Mouse (Mus musculus) left cerebral cortex, postnatal 10 days (tissue): ENCODE measurements at regions not wholly inside any gene's neighbourhood (a gene's known extent, or its start where the extent isn't known, plus 50 kb on each side); places are given as distances from the start of the nearest gene placed in this dataset.

Source experiments
- DNase-seq, 2 experiments: peaks; one replicate each; pipeline ENCODE4 v3.0.0; 2021 to 2022; ENCODE audit warnings: low spot score in 2 of 2, mixed read lengths in 1 of 2; ENCODE audit errors: extremely low spot score in 1 of 2
- intact Hi-C: fragments of 180-260 bp; cut with DNase I; formaldehyde crosslinking; loops from one replicate; pipeline ENCODE4 v1.15.1; 2025

DNA sequence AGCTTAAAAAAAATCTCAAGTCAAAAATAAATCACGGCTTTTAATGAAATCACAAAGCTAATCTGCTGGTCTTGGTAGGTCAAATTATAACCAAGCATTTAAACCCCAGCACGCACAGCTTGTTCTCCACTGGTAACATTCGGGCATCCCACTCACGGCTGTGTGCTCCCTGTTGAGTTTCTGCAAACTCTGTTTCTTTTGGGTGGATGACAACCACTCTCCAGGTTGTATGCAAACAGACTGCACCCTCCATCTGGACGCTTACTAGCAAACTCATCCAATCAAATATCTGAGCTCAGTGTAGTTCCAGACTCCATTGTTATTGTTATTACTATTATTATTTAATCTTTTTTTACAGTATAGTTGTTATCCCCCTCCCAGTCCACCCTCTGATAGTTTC lies 213.9 kb downstream of the Fam173b start:
- intact Hi-C loops = no loop called here
- DNase-seq = no peak

DNA sequence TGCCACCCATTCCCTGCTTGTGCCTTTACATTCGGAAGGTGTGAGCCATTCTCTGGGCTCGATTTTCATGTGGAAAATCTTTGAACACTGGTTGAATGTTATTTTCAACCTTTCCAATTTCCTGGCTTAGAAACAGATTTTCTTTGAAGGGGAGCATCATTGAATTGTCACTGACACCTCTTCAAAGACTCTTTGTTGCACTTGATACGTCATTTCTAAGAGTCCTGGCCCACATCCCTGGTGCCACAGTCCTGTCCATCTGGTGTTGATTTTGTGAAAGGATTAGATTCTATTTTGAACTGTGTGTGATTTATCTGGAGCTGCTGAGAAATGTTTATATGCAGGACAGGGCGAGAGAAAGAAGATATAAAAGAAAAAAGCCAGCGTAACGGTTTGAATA lies 217.6 kb downstream of the Fam173b start:
- no peak for DNase-seq
- intact Hi-C loops = no loop called here

DNA sequence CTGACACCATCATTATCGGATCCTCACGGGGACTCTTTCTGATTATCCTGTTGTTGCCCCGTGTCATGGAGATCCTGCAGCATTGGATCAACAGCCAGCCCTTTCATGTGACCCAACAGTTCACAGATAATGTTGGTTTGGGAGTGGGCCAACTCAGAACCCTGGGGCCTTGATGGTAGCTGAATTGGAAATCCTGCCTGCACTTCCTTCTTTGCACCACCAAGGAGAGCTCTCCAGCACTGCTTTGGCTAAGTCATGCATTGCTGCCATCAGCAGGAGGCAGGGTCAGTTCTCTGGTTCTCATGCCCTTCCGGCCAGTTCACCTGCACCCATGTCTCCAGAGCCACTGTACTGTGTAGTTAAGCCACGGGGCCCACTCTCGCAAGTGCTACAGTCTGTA lies 225.6 kb downstream of the Fam173b start:
- no peak for DNase-seq
- intact Hi-C loops = no loop called here

DNA sequence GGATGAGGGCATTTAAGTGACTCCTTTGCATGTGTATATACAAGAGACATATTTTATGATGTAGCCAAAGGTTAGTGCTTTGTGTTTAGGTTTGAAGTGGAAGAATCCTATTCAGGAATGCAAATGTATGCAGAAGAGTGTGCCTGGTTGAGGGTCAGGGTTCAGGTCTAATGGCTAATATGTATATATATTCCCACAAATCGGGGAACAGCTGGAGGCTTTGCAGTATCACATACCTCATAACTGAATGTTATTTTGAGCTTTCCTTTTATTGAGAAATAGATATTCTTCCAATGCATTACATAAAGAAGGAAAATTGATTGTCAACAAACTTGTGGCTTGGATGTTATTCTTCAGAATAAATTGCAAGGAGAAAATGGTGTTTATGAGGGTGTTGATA lies 239.9 kb downstream of the Fam173b start:
- no peak for DNase-seq
- intact Hi-C loops = no loop called here

DNA sequence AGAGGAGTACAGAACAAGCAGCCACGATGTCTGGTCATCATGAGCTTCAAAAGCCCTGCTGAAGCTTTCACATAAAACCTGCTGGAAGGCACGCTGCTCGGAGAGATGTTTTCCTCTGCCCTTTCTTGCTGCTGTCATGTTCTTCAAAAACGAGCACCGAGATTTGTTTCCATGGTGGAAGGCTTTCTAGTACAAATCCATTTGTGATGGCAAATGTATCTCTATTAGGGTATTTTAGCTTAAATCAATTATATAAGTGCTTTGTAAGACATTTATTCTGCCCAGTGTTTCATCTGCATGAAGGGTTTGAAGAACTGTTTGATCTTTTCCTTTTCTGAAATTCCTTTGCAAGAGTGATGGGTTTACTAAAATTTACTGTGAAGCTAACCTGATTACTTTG lies 253.1 kb downstream of the Fam173b start:
- intact Hi-C loops = no loop called here
- DNase-seq = no peak

DNA sequence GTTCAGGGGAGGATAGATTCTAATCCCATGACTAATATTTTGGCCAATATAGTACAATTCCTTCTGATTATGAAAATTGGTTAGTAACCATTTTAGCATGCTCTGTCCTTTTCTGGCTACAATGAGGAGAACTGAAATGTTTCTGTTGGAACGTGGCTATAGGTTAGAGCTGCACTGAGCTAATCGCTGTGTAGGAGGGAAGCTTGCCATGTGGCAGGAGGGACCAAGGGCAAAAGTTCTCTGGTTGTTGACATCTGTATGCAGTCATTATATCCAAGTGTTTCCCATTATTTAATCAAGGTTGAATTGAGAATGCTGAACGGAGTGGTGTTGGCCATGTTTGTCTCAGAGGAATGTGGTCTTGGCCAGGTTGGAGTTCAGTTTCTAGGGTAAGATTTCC lies 253.5 kb downstream of the Fam173b start:
- intact Hi-C loops = no loop called here

DNA sequence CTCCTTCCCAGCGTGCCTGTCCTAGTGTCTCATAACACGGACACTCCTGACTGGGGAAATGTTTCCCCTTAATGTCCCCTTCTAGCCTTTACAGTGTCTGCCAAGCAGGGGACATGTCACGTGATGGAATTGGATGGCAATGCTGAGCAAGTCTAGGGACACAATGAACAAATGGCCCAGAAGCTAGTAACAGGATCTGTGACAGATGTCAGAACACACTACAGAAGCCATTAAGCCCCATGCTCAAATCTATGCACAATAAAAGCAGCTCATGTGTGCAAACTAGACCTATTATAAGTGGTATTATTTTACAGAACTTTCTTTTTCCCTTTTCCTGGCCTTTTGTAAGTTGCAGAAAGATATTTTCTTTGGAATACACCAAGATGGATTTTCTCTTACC lies 267.4 kb downstream of the Fam173b start:
- intact Hi-C loops = no loop called here

More for the DNA sequence above, 253.5 kb downstream of the Fam173b start:
- DNase-seq = no peak

DNA sequence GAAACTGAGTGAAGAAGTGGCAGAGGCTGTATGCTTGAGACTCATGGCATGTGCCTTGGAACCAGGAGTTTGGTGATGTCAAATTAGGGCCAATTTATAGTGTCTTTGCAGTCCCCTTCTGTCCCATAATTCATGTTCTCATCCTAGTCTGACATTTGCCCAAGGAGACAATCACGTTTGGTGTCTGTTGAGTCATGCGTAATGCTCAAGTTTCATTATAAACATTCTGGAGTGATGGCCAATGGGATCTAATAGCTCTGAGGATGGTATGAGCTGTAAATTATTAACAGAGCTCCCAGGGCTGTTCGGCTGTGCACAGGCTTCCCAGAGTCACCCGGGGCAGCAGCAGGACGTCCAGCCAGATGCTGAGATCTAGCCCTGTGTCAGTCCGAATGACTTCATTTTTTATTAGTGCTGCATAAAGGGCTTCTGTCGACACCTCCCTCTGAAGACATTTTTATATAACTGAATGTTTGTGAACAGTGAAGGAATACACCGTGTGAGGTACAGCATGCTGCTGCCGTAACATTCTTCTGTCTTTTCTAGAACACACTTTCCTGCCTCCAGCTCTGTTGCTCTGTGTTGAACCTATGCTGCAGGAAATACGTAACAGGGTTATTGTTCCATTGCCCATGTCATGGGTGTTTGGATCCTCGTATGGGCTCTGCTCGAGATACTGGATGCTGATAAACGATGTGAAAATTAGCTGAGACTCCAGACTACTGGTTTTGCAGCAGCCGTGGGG lies 268.2 kb downstream of the Fam173b start:
- no peak for DNase-seq
- intact Hi-C loops = no loop called here

More for the DNA sequence above, 267.4 kb downstream of the Fam173b start:
- DNase-seq = no peak

DNA sequence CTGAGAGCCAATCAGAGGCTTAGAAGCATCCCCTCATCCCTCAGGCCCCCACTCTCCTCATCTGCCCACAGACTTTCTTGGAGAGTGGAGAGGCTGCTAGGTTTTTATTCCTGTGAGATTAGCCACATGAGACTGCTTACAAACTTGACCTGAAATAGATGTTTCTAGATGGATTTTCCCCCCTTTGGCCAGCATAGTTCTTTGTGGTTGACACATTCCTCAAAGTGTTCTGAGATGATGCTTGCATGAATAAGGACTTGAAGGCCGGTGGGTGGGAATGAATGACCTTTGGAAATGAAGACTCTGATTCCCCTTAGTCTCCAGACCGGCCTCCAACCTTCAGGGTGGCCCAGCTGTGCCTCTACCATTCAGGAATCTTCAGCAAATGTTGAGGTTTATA lies 273.8 kb downstream of the Fam173b start:
- intact Hi-C loops = no loop called here
- DNase-seq = no peak

DNA sequence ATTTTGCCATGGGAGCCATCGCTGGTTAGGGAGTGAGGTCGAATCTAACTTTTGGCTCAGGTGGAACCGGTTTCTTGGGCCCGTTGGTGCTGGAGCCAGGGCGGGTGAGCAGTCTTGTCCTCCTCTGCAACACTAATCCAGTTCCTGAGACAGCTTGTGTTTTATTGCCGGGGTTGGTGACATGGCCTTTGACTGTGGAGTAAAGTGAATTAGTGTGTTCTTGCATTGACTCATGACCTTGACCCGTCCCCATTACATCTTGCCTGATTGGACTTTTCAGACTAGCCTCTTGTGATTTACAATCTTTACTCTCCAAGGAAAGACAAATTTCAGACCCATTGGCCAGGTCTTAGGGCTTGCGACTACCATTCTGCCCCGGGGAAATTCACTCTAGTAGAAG lies 278.8 kb downstream of the Fam173b start:
- no peak for DNase-seq
- intact Hi-C loops = no loop called here

DNA sequence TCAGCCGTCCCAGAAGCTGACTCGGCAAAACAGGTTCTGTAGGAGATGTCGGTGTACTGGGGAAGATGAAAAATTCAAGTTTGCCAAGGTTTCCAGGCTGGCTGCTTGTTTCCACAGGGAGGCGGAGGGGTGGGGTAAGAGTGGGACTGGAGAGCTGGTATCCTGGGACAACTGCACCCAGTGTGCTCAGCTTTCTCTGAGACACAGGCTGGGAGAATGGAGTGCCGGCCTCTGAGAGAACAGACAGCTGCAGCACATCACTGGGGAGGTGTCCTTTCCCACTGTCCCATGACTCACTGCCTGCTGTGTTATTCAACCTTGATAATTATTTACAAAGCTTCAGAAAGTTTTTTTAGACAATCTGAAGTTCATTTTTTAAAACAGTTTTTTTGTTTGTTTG lies 280.7 kb downstream of the Fam173b start:
- DNase-seq = no peak
- intact Hi-C loops = no loop called here

DNA sequence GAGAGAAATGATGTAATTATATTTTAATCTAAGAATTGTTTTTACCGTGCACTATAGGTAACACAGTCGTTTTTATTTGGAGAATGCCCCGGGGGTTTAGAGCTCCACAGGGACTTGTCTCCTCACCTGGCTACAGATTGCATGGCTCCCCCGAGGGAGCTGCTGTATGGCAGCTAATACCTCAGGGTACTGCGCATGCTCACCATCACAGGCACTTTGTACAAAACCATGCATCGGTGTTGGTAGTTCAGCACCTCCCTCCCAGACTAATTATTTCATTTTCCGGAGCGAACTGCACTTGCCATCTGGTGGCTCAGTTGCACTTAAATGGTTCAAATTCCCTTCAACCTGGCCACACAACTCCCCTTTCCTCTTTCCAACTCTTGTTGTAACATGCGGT lies 281.9 kb downstream of the Fam173b start:
- no peak for DNase-seq
- intact Hi-C loops = no loop called here

DNA sequence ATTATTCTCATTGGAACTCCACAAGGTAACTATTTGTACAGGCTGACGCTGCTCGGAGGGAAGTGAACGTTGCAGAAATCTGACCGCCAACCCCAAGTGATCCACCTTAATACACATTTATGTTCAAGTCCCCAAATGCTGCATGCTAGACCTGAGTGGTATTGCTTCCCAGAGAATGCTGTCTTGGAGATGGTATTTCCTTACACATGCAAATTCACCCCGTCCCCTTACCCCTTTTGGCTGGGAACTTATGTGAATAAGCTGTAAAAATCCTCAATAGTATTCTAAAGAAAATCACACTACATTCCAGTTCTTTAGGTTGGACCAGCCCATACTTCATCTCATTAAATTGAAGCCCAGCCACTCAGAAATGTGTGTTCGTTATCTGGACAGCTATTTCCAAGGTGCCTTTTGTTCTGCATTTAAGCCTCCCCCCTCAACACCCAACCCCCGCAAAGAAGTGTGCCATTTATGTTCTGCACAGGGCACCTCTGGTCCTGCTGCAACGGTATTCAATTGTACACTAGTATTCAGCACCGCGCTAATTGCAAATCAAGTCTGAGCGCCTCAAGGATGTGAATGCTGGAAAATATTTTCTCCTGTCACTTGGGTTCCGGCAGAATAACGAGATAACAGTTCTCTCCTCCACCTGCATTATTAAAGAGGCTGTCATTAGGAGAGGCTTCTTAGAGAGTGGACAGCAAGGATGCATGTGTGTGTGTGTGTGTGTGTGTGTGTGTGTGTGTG lies 278.0 kb upstream of the Tas2r119 start:
- DNase-seq = no peak
- intact Hi-C loops = no loop called here

DNA sequence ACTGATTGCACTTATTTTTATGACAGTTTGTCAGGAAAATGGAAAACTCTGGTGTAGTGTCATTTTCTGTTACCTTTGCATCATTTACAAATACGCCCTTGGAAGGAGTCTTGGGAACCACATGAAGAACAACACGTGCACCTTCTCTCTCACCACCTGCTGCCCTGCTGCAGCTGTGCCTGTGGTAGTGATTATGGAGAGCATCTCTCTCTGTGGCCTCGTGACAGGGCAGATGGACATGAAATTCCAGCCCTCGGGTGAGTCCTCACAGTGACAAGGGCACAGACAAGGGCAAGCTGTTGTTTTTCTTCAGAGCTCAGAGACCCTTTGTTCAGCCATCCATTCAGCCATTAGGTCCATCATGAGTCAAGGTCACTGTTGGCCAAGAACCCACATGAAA lies 276.8 kb upstream of the Tas2r119 start:
- DNase-seq = no peak
- intact Hi-C loops = no loop called here

DNA sequence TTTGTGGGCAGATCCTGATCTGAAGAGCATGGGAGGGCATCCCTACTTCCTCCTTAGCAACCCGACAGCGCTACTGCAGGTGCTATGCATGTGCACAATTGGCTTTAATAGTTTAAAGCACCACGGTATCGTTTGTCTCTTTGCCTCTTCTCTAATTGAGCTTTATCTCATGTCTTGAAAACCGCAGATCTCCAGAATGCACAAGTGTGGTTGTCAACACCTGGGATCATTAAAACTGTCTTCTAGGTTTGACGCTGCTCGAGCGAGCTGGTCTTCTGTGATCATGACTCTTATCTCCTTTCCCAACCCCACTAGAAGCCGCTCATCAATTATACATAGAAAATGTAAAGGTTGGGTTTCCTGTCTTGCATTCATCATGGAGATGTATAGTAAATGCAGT lies 268.7 kb upstream of the Tas2r119 start:
- intact Hi-C loops = no loop called here
- no peak for DNase-seq

DNA sequence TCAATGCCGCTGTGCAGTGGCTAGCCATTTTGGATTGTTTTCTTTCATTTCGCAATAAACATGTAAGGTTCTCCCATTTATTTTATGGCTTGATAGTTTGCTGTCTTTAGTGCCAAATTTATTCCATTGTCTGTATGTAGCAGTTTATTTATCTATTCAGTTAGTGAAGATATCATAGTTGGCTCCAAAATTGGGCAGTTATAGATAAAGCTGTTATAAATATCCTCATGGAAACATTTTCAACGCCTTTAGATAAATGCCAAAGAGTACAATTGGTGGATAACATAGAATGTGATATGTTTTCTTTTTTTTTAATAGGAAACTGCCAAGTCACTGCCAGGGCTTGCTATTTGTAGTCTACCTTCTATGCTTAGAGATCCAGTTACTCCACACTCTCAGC lies 265.1 kb upstream of the Tas2r119 start:
- intact Hi-C loops = loop anchor here (10.0 kb wide), 1 partner anchor 293 kb away; no protein-coding TSS in a partner anchor
- no peak for DNase-seq

DNA sequence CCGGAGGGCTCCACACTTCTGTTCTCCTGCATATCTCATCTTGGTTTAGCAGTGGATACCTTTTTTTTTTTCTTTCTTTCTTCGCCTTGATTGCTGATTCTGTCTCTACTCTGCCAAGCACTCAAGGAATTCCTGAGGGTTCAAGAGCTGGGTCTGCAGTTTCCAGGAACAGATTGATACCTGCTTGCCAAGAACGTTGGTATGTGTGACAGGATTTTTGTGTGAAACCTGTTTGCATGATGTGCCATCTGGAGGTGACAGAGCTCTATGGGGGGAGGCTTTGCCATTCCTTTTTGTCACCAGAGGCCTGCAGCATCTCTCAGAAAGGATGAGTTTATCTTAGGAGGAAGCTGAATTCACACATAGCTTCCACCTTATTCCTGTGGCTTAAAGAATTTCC lies 255.6 kb upstream of the Tas2r119 start:
- DNase-seq = no peak

DNA sequence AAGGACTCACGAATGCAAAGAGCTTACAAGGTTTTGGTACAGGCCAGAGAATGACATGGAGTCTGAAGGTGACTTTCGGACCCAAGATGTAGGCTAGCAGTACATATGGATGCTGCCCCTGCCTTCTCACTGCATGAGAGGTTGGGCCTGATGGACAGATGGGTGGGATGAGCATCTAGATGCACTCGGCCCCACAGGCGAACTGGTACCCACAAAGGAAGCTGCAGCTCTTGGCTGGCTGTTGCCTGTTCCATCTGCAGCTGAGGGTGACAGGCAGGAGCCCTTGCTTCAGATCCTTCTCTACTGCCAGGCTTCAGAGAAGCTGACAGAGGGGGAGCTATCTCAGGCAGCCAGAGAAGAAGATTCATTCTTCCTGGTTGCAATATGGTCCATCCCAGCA lies 216.8 kb upstream of the Tas2r119 start:
- intact Hi-C loops = no loop called here
- no peak for DNase-seq

More for the DNA sequence above, 255.6 kb upstream of the Tas2r119 start:
- intact Hi-C loops = no loop called here

DNA sequence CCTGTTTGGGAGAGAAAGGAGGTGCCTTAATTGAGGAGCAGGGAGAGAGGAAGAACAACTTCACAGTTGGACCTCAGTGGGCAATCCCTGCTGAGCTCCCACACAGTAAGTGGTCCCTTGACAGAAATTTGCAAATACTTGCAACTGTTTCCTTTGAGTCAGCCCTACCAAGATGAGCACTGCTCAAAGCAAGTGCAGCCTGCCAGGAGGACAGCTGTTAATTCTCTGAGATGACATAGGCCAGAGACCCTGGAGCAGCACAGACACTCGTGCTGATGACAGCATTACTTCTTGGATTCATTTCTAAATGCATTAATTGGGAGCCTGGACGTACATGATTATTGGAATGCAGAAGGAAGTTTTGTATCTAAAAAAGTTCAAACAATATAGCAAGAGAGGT lies 215.1 kb upstream of the Tas2r119 start:
- intact Hi-C loops = no loop called here
- no peak for DNase-seq

DNA sequence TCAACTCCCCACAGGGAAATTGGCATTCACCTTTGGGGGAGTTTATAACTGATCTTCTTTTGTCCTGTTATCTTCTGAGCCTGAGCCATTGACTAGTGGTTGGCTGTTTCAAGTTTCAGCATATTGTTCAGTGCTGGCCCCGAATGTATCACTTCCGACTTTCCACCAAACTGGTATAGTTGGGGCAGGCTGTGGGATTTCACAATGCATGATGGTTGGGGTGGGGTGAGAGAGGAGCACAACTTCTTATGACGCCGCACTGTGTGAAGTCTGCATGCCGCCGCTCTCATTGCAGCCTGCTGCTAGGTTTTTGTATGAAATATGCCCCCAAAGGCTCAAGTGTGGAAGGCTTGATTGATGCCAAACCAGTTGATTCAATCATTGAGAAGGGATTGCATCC lies 212.2 kb upstream of the Tas2r119 start:
- intact Hi-C loops = no loop called here
- DNase-seq = no peak

DNA sequence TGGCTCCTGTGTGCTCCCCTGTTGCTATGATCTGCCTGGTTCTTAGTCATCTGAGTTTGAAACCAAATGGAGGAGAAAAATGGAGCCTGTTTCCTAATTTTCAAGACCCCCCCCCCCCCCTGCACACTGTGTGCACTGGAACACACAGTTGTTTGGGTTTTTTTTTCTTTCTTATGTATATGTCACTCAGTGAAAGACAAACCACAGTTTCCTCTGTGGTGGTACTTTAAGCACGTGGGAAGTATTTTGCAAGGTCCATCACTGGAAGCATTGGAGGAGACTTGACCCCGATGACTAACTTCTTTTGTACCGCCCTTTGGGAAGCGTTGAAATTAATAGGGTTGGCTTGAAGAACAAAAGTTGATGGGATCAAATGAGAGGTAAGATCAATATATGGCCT lies 211.5 kb upstream of the Tas2r119 start:
- intact Hi-C loops = no loop called here
- DNase-seq = no peak
